Mouse (Mus musculus): ENCODE data around the gene Grik1. TPM values are rescaled to one million over a fixed set of nuclear protein-coding genes. Genes with fewer than 3 reads are reported as not detected.

The Grik1 gene
- polyA plus RNA-seq, 1 experiment from 2014 or later = 1.4 TPM

DNA sequence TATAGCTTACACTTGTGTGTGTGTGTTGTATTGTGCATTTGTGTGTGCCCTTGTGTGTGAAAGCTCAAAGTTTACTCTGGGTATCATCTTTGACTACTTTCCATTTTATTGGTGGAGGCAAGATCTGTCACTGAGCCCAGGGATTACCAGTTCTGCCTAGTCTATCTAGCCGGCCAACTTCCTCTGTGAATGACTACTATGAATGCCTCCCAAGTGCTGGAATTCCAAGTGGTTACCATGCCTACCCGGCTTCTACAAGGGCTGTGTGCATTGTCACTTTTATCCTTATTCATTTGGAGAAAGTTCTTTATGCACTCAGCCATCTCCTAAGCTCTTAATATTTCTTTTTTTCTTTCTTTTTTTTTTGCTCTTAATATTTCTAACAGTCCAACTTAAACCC is 301.3 kb downstream of the Grik1 start:
- Histone ChIP-seq H3K4me1 (replicated peaks) (no peaks in the 10 kb centered on the region), H3K27me3 (replicated peaks) (no peaks in the 10 kb centered on the region), H3K4me2 (replicated peaks) (no peak overlapping the region), H3K9me3 (no peaks in the 10 kb centered on the region), H3K4me3 (replicated peaks) (no peak overlapping the region), H3K27ac (no peak overlapping the region), H3K36me3 (no peaks in the 10 kb centered on the region), H3K9ac (no peak overlapping the region)
- no peak for ATAC-seq
- 66% methylated on average over 2 of the region's 2 CpGs for WGBS

DNA sequence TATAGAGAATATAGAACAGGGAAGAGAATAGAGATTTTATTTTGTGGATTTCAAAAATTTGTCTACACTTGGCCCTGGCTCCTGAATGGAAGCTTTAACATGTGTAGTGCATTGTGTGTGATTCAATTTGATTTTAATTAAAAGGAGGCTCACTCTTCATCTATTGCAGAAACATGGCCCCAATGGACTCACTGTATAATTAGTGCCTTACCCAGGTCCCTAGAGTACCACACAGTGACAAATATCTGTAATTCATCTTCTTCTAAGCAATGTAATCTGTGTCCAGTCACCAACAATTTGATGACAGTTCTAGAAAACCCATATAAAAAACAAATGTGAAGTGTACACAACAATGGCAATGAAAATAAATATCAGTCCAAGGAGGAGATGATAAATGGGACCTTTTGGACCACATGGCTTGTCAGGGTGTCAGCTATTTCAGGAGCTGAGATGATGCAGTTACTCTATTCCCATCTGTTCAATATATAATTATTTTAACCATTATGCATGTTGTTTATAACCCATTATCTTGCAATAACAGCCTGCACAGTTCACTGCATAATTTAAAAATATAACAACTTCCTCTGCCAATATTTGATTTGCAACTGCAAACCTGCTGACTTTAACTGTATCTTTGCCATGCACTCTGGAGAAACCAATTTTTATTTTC is 305.7 kb downstream of the Grik1 start:
- H3K4me3 ChIP-seq (replicated peaks) = no peak overlapping the region
- H3K36me3 ChIP-seq = no peaks in the 10 kb centered on the region
- no peak overlapping the region for H3K27ac ChIP-seq
- H3K9me3 ChIP-seq = no peaks in the 10 kb centered on the region
- H3K27me3 ChIP-seq (replicated peaks) = no peaks in the 10 kb centered on the region
- no peak for ATAC-seq
- no peak overlapping the region for H3K9ac ChIP-seq
- no peak overlapping the region for H3K4me2 ChIP-seq (replicated peaks)
- H3K4me1 ChIP-seq (replicated peaks) = no peaks in the 10 kb centered on the region

DNA sequence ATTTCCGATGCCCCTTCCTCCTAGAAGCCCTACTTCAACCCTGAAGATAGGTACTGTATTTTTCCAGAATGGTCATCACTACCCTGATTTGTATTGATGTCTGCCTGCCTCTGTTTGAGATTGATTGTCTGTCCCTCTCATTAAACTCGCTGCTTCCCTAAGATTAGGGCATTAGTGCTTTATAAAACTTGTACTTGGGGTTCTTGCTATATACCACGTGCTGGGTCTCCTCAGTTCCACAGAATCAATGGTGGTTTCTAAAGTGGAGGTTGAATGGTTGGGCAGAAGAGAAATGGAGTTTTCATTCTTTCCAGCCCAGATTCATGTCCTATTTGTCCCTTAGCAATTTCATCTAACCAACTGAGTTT is 316.0 kb downstream of the Grik1 start:
- Histone ChIP-seq H3K27me3 (replicated peaks) (no peaks in the 10 kb centered on the region), H3K9ac (no peak overlapping the region), H3K4me1 (replicated peaks) (no peaks in the 10 kb centered on the region), H3K9me3 (no peaks in the 10 kb centered on the region), H3K4me3 (replicated peaks) (no peak overlapping the region), H3K27ac (no peak overlapping the region), H3K36me3 (no peaks in the 10 kb centered on the region), H3K4me2 (replicated peaks) (no peak overlapping the region)
- 81% methylated on average over 3 of the region's 3 CpGs for WGBS
- ATAC-seq = no peak

DNA sequence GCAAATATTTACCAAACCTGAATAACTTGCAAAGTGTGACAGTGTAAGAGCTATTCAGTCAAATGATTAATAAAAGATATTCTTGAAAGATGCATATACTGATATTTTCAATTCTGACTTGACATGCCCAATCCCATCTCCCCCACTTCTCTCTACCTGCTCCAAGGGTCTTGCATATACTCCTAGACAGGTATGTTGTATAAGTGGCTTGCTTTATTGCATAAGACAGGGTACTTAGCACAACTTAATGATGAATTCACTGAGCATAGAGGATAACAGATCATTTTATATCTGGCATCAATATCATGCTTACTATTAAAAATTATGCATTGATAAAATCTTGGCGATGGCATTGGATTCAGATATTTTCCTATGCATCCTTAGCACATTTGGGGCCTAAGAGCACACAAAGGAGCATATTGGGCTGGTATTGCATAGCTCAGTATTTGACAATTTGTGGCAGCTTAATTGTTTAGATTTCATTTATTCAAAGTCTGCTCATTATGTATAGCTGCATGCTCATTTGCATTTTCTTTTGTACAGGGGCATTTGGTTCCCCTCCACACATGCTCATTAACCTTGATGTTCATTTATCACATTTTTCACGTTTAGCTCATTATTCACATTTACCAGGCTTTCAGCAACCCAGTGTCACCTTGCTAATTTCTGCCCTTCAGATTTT is 316.5 kb downstream of the Grik1 start:
- Histone ChIP-seq H3K27me3 (replicated peaks) (no peaks in the 10 kb centered on the region), H3K4me3 (replicated peaks) (no peak overlapping the region), H3K9ac (no peak overlapping the region), H3K4me1 (replicated peaks) (no peaks in the 10 kb centered on the region), H3K4me2 (replicated peaks) (no peak overlapping the region), H3K27ac (no peak overlapping the region), H3K36me3 (no peaks in the 10 kb centered on the region), H3K9me3 (no peaks in the 10 kb centered on the region)
- WGBS = 78% methylated on average over 2 of the region's 2 CpGs
- ATAC-seq = no peak

DNA sequence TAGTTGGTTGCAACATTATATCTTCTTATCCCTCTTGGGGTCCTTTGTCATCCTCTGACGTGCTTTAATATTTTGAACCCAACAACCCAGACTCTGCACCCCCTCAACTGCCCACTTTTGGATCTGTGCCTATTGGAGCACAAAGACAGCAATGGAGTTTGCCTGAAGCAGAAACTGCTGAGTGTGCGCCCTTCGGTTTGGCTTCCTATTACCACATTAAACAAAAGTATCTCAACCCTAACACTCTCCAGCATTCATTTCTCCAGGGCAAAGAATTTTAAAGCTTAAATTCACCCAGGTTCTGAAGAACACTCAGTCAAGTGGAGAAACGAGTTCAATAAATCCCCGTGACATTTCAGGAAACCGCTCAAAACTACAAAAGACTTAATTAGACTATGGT is 318.2 kb downstream of the Grik1 start:
- Histone ChIP-seq H3K9ac (no peak overlapping the region), H3K4me3 (replicated peaks) (no peak overlapping the region), H3K27me3 (replicated peaks) (no peaks in the 10 kb centered on the region), H3K36me3 (no peaks in the 10 kb centered on the region), H3K4me1 (replicated peaks) (no peaks in the 10 kb centered on the region), H3K27ac (no peak overlapping the region), H3K4me2 (replicated peaks) (no peak overlapping the region), H3K9me3 (no peaks in the 10 kb centered on the region)
- 88% methylated on average over 6 of the region's 6 CpGs for WGBS
- no peak for ATAC-seq

DNA sequence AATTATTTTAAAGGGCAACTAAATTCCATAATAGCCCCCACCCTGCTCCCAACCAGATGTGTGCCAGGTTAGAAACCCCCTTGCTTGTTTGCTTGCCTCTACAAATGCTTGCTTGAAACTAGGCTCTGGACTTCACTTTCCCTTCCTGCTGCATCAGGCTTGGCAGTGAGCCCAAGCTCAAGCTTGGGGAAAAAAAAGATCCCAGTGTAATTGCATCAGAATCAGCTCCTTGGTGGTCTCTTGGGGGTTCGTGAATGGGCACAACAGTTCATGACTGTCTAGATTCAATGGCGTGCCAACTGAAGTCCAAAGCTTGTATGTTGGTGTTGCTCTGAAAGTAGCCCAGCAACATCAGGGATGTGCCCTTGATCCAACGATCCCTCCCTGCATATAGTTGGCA is 320.1 kb downstream of the Grik1 start:
- Histone ChIP-seq H3K4me2 (replicated peaks) (no peak overlapping the region), H3K4me3 (replicated peaks) (no peak overlapping the region), H3K4me1 (replicated peaks) (no peaks in the 10 kb centered on the region), H3K27ac (no peak overlapping the region), H3K9me3 (no peaks in the 10 kb centered on the region), H3K36me3 (no peaks in the 10 kb centered on the region), H3K9ac (no peak overlapping the region), H3K27me3 (replicated peaks) (no peaks in the 10 kb centered on the region)
- 83% methylated on average over 3 of the region's 3 CpGs for WGBS
- ATAC-seq = no peak

DNA sequence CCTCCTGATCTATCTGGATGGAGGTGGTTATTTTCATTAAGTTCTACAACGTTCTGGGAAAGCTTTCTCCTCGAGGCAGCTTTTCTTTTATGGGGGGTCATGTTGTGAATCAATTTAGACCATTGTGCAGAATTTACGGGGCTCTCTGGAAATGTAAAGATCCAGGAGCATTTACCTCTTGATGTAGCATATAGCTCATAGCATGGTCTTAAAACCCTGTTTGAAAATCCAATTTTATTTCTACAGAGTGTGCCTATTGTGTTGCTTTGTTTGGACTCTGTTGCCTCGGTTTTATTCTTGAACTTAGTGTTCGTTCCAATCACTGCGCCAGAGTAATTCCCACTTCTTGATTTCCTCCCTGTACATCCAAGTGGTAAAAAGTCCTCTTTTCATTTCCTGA is 328.6 kb downstream of the Grik1 start:
- H3K27ac ChIP-seq = no peak overlapping the region
- H3K9ac ChIP-seq = no peak overlapping the region
- H3K36me3 ChIP-seq = no peaks in the 10 kb centered on the region
- H3K9me3 ChIP-seq = no peaks in the 10 kb centered on the region
- H3K27me3 ChIP-seq (replicated peaks) = no peaks in the 10 kb centered on the region
- no peaks in the 10 kb centered on the region for H3K4me1 ChIP-seq (replicated peaks)
- H3K4me2 ChIP-seq (replicated peaks) = no peak overlapping the region
- ATAC-seq = no peak
- 79% methylated on average over 6 of the region's 6 CpGs for WGBS
- H3K4me3 ChIP-seq (replicated peaks) = no peak overlapping the region

DNA sequence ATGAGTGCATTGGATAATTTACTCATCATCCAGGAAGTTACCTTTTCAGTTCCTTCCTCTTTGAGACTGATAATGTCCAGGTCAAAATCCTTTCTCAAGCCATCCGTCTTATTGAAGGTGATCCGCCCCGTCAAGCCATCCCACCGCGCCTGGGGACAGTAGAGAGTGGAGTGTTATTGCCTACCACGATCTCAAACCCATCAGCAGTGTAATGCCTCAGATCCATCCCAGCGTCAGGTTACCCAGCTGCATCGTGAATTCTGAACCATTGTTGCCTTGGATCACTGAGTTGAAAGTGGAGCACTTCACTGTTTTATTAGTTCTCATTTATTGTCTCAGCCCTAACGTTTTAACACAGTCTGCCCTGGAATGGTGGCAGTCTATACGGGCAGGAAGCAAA is 332.6 kb downstream of the Grik1 start:
- Histone ChIP-seq H3K4me2 (replicated peaks) (no peak overlapping the region), H3K27ac (no peak overlapping the region), H3K36me3 (no peaks in the 10 kb centered on the region), H3K4me3 (replicated peaks) (no peak overlapping the region), H3K4me1 (replicated peaks) (no peaks in the 10 kb centered on the region), H3K27me3 (replicated peaks) (no peaks in the 10 kb centered on the region), H3K9me3 (no peaks in the 10 kb centered on the region), H3K9ac (no peak overlapping the region)
- WGBS = 82% methylated on average over 10 of the region's 10 CpGs
- no peak for ATAC-seq

DNA sequence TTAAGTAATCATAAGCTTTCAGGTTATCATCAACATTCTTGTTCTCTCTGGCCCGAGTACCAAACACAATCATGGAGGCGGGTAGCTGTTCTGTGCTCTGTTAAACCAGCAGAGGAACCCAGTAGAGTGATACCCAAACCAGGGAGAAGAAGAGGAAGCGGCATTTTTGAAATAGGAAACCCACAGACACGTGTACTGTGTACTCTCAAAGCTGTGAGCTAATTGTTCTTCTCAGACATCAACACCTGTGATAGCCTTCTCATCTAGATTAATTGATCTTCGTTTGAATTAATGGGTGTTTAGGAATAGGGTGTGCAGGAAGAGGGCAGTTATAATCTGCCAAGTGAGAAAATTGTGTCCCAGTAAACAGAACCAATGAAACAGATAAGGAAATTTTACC is 333.9 kb downstream of the Grik1 start:
- Histone ChIP-seq H3K27ac (no peak overlapping the region), H3K4me3 (replicated peaks) (no peak overlapping the region), H3K9ac (no peak overlapping the region), H3K4me1 (replicated peaks) (no peaks in the 10 kb centered on the region), H3K27me3 (replicated peaks) (no peaks in the 10 kb centered on the region), H3K36me3 (no peaks in the 10 kb centered on the region), H3K4me2 (replicated peaks) (no peak overlapping the region), H3K9me3 (no peaks in the 10 kb centered on the region)
- 71% methylated on average over 5 of the region's 5 CpGs for WGBS
- ATAC-seq = no peak

DNA sequence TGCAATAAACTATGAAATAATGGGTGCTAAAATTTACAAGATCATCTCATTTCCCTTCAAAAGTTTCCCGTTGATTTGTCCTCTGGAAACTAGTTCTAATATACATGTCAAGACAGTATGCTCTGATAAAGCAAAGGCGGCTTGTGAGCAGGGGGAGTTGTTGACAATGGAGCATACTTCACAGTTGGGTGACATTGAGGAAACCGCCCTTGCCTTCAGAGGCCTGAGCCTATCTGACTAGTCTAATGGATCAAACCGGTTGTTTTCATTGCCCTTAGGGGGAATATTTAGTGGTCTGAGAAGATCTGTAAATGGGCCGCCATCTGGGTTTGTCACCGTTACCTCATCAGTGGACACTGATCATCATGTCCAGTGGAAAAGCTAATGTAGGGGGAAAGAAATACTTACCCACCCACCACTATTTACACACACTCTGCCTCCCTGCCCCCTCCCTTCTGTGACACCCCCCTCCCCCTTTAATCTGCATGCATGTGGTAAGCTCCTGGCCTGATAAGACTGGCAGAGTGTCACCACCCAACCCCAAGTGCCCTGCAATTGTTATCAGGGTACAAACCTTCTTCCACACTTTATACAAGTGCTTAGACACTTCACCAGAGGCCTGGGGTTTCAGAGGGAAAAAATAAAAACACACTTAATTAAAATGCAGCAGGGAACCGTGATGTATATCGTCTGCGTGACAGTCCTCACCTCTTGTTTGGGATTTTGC is 335.2 kb downstream of the Grik1 start:
- Histone ChIP-seq H3K9me3 (no peaks in the 10 kb centered on the region), H3K27me3 (replicated peaks) (no peaks in the 10 kb centered on the region), H3K36me3 (no peaks in the 10 kb centered on the region), H3K4me3 (replicated peaks) (no peak overlapping the region), H3K9ac (no peak overlapping the region), H3K4me2 (replicated peaks) (no peak overlapping the region), H3K27ac (no peak overlapping the region), H3K4me1 (replicated peaks) (no peaks in the 10 kb centered on the region)
- no peak for ATAC-seq
- WGBS = 84% methylated on average over 9 of the region's 9 CpGs

DNA sequence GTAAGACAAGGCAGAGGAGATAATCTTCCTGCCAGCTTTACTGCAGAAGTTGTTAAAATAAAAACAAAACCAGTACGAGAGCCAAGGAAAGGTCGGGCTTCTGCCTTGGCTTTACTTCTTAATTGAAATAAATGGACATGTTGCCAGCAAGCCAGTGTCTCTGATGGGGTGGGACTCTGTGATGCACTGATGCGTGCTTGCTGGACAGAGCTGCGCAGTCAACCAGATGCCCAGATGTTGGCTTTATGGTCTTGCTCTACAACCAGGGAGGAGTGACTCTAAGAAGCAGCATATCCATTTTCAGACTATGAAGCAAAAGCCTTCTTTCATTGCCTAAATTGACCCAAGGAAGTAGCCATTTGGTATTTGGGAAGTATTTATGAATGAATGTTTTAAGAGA is 336.9 kb downstream of the Grik1 start:
- ATAC-seq = no peak

DNA sequence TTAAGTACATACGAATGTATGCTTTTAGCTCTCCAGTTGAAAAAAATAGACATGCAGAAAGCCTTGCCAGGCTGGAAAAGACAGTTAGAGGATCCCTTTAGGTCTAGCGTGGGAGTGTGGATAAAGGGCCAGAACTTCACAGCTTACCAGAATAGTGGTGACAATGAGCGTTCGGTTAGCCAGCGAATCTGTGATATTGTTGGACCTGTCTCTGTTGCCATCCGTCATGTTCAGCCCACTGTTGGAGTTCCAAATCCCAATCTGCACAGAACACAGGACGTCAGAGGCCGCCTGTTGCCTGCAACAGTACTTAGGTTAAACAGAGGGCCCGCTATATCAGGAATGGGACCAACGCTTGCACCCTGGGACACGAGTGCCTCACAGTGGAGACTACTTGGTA is 340.2 kb downstream of the Grik1 start:
- no peak overlapping the region for H3K4me3 ChIP-seq (replicated peaks)
- WGBS = 87% methylated on average over 11 of the region's 11 CpGs

More for the DNA sequence above, 336.9 kb downstream of the Grik1 start:
- WGBS = 82% methylated on average over 4 of the region's 4 CpGs
- Histone ChIP-seq H3K4me1 (replicated peaks) (no peaks in the 10 kb centered on the region), H3K27ac (no peak overlapping the region), H3K4me3 (replicated peaks) (no peak overlapping the region), H3K9me3 (no peaks in the 10 kb centered on the region), H3K27me3 (replicated peaks) (no peaks in the 10 kb centered on the region), H3K4me2 (replicated peaks) (no peak overlapping the region), H3K9ac (no peak overlapping the region), H3K36me3 (no peaks in the 10 kb centered on the region)

DNA sequence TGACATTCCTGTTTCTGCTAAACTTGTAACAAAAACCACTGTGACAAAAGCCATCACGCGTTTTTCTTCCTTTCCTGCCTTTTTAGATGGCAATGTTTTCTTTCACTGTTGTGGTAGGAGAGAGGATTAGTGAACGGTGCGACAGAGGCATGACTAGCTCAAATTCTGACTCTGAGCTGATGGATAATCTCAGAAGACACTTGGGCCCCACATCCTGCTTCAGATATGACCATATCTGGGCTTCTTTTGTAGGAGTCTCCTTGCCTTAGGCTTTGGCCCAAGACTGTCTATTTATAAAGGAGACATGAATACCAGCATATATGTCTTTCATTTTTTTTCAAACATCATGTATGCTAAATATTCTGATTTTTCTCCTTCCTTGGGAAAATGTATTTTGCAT is 341.9 kb downstream of the Grik1 start:
- H3K9me3 ChIP-seq = no peaks in the 10 kb centered on the region
- no peak overlapping the region for H3K4me3 ChIP-seq (replicated peaks)
- H3K9ac ChIP-seq = no peak overlapping the region
- H3K4me2 ChIP-seq (replicated peaks) = no peak overlapping the region
- no peak overlapping the region for H3K27ac ChIP-seq
- no peaks in the 10 kb centered on the region for H3K27me3 ChIP-seq (replicated peaks)
- H3K4me1 ChIP-seq (replicated peaks) = no peaks in the 10 kb centered on the region
- no peaks in the 10 kb centered on the region for H3K36me3 ChIP-seq
- ATAC-seq = no peak
- 75% methylated on average over 4 of the region's 4 CpGs for WGBS

More for the DNA sequence above, 340.2 kb downstream of the Grik1 start:
- no peaks in the 10 kb centered on the region for H3K4me1 ChIP-seq (replicated peaks)
- H3K9ac ChIP-seq = no peak overlapping the region
- no peaks in the 10 kb centered on the region for H3K36me3 ChIP-seq
- H3K27me3 ChIP-seq (replicated peaks) = no peaks in the 10 kb centered on the region
- ATAC-seq = no peak
- no peak overlapping the region for H3K4me2 ChIP-seq (replicated peaks)
- no peaks in the 10 kb centered on the region for H3K9me3 ChIP-seq
- H3K27ac ChIP-seq = no peak overlapping the region
